Mouse (Mus musculus): Measurements from ENCODE around the gene Ms4a6d. TPM values are rescaled to one million over a fixed set of nuclear protein-coding genes. Genes with fewer than 3 reads are reported as not detected.

Gene Ms4a6d
- 4.5 and 5.0 TPM in 2 replicates for polyA plus RNA-seq (2015; fragmentation: Nextera tagmentation; extraction: Ambion mirVana)

GRCm38 (mm10) chr19:11604603-11605002 is at the start of gene Ms4a6d:
Ms4a6d (minus strand) TSS chr19:11604849.
- no peaks in the 10 kb centered on the region for H3K4me1 ChIP-seq (replicated peaks; ENCODE audit: control insufficient read depth, insufficient read depth)

GRCm38 (mm10) chr19:11649564-11649963 is 44.9 kb upstream of the Ms4a6d start:
- no peak overlapping the region for H3K4me3 ChIP-seq (ENCODE audit: low read depth, low read length)
- TF ChIP-seq EP300 (optimal IDR thresholded peaks at IDR 0.05), result no peak
- no peak for TF ChIP-seq CTCF (IDR thresholded peaks at IDR 0.05; ENCODE audit: low read depth)
- 60% methylated on average over 4 of the region's 4 CpGs for WGBS
- no peaks in the 10 kb centered on the region for H3K36me3 ChIP-seq (ENCODE audit: control insufficient read depth, insufficient read depth, low read length)
- ATAC-seq (ENCODE audit: low FRiP score, low TSS enrichment) (no peak), DNase-seq (ENCODE audit: low spot score) (no peak)
- no peak overlapping the region for H3K4me2 ChIP-seq (replicated peaks; ENCODE audit: low read depth)
- H3K27me3 ChIP-seq (ENCODE audit: control insufficient read depth, insufficient read depth, low read length), result no peaks in the 10 kb centered on the region
- no peak overlapping the region for H3K27ac ChIP-seq (replicated peaks)
- H3K4me1 ChIP-seq (replicated peaks; ENCODE audit: control insufficient read depth, insufficient read depth), result no peaks in the 10 kb centered on the region
- no peaks in the 10 kb centered on the region for H3K9me3 ChIP-seq (ENCODE audit: control insufficient read depth, low read length)
- no peak overlapping the region for H3K9ac ChIP-seq (ENCODE audit: low read length)

More at GRCm38 (mm10) chr19:11604603-11605002, at the start of gene Ms4a6d:
- TF ChIP-seq CTCF (IDR thresholded peaks at IDR 0.05; ENCODE audit: low read depth) (no peak), EP300 (optimal IDR thresholded peaks at IDR 0.05) (no peak)
- DNase-seq (ENCODE audit: low spot score) (no peak), ATAC-seq (ENCODE audit: low FRiP score, low TSS enrichment) (no peak)
- H3K36me3 ChIP-seq (ENCODE audit: control insufficient read depth, insufficient read depth, low read length), result no peaks in the 10 kb centered on the region
- no peak within 1 kb of the TSS for H3K9ac ChIP-seq (ENCODE audit: low read length)
- WGBS, result 89% methylated on average over 2 of the region's 2 CpGs
- H3K9me3 ChIP-seq (ENCODE audit: control insufficient read depth, low read length), result no peaks in the 10 kb centered on the region
- no peak within 1 kb of the TSS for H3K4me3 ChIP-seq (ENCODE audit: low read depth, low read length)
- H3K27ac ChIP-seq (replicated peaks), result no peak within 1 kb of the TSS
- no peaks in the 10 kb centered on the region for H3K27me3 ChIP-seq (ENCODE audit: control insufficient read depth, insufficient read depth, low read length)
- H3K4me2 ChIP-seq (replicated peaks; ENCODE audit: low read depth), result no peak within 1 kb of the TSS

GRCm38 (mm10) chr19:11646166-11646565 is 41.5 kb upstream of the Ms4a6d start:
- H3K27ac ChIP-seq (replicated peaks), result no peak overlapping the region
- H3K36me3 ChIP-seq (ENCODE audit: control insufficient read depth, insufficient read depth, low read length), result no peaks in the 10 kb centered on the region
- no peak for TF ChIP-seq EP300 (optimal IDR thresholded peaks at IDR 0.05)
- TF ChIP-seq CTCF (IDR thresholded peaks at IDR 0.05; ENCODE audit: low read depth), result no peak
- no peak overlapping the region for H3K4me3 ChIP-seq (ENCODE audit: low read depth, low read length)
- no peaks in the 10 kb centered on the region for H3K27me3 ChIP-seq (ENCODE audit: control insufficient read depth, insufficient read depth, low read length)
- no peak overlapping the region for H3K4me2 ChIP-seq (replicated peaks; ENCODE audit: low read depth)
- H3K9me3 ChIP-seq (ENCODE audit: control insufficient read depth, low read length), result no peaks in the 10 kb centered on the region
- H3K4me1 ChIP-seq (replicated peaks; ENCODE audit: control insufficient read depth, insufficient read depth), result no peaks in the 10 kb centered on the region
- 63% methylated on average over 3 of the region's 3 CpGs for WGBS
- no peak for ATAC-seq (ENCODE audit: low FRiP score, low TSS enrichment)
- no peak overlapping the region for H3K9ac ChIP-seq (ENCODE audit: low read length)
- DNase-seq (ENCODE audit: low spot score), result no peak

- no peaks in the 10 kb centered on the region for H3K9me3 ChIP-seq (ENCODE audit: control insufficient read depth, low read length)
- H3K4me2 ChIP-seq (replicated peaks; ENCODE audit: low read depth), result no peak within 1 kb of the TSS
- ATAC-seq (ENCODE audit: low FRiP score, low TSS enrichment) (no peak), DNase-seq (ENCODE audit: low spot score) (no peak)
- TF ChIP-seq EP300 (optimal IDR thresholded peaks at IDR 0.05) (no peak), CTCF (IDR thresholded peaks at IDR 0.05; ENCODE audit: low read depth) (no peak)
- H3K27me3 ChIP-seq (ENCODE audit: control insufficient read depth, insufficient read depth, low read length), result no peaks in the 10 kb centered on the region
- no peaks in the 10 kb centered on the region for H3K36me3 ChIP-seq (ENCODE audit: control insufficient read depth, insufficient read depth, low read length)
- no peak within 1 kb of the TSS for H3K27ac ChIP-seq (replicated peaks)
- no peak within 1 kb of the TSS for H3K9ac ChIP-seq (ENCODE audit: low read length)
- no peaks in the 10 kb centered on the region for H3K4me1 ChIP-seq (replicated peaks; ENCODE audit: control insufficient read depth, insufficient read depth)
- 76% methylated on average over 1 of the region's 1 CpGs for WGBS
- no peak within 1 kb of the TSS for H3K4me3 ChIP-seq (ENCODE audit: low read depth, low read length)
Measured at GRCm38 (mm10) chr19:11640732-11641131, 36.1 kb upstream of the Ms4a6d start, which contains the start of gene Ms4a3. Ms4a3 (minus strand) TSS chr19:11640851.

GRCm38 (mm10) chr19:11639038-11639437 is 34.4 kb upstream of the Ms4a6d start:
- Histone ChIP-seq H3K9ac (ENCODE audit: low read length) (no peak overlapping the region), H3K27me3 (ENCODE audit: control insufficient read depth, insufficient read depth, low read length) (no peaks in the 10 kb centered on the region), H3K9me3 (ENCODE audit: control insufficient read depth, low read length) (no peaks in the 10 kb centered on the region), H3K36me3 (ENCODE audit: control insufficient read depth, insufficient read depth, low read length) (no peaks in the 10 kb centered on the region), H3K4me2 (replicated peaks; ENCODE audit: low read depth) (no peak overlapping the region), H3K4me1 (replicated peaks; ENCODE audit: control insufficient read depth, insufficient read depth) (no peaks in the 10 kb centered on the region), H3K4me3 (ENCODE audit: low read depth, low read length) (no peak overlapping the region), H3K27ac (replicated peaks) (no peak overlapping the region)
- TF ChIP-seq EP300 (optimal IDR thresholded peaks at IDR 0.05) (no peak), CTCF (IDR thresholded peaks at IDR 0.05; ENCODE audit: low read depth) (no peak)
- ATAC-seq (ENCODE audit: low FRiP score, low TSS enrichment) (no peak), DNase-seq (ENCODE audit: low spot score) (no peak)
- WGBS, result 76% methylated on average over 4 of the region's 4 CpGs

GRCm38 (mm10) chr19:11635572-11635971 is 30.9 kb upstream of the Ms4a6d start:
- no peaks in the 10 kb centered on the region for H3K4me1 ChIP-seq (replicated peaks; ENCODE audit: control insufficient read depth, insufficient read depth)
- no peaks in the 10 kb centered on the region for H3K27me3 ChIP-seq (ENCODE audit: control insufficient read depth, insufficient read depth, low read length)
- 62% methylated on average over 5 of the region's 5 CpGs for WGBS
- no peak for ATAC-seq (ENCODE audit: low FRiP score, low TSS enrichment)
- H3K27ac ChIP-seq (replicated peaks), result no peak overlapping the region
- no peak overlapping the region for H3K4me3 ChIP-seq (ENCODE audit: low read depth, low read length)
- no peak for TF ChIP-seq CTCF (IDR thresholded peaks at IDR 0.05; ENCODE audit: low read depth)
- TF ChIP-seq EP300 (optimal IDR thresholded peaks at IDR 0.05), result no peak
- H3K9me3 ChIP-seq (ENCODE audit: control insufficient read depth, low read length), result no peaks in the 10 kb centered on the region
- DNase-seq (ENCODE audit: low spot score), result no peak
- no peaks in the 10 kb centered on the region for H3K36me3 ChIP-seq (ENCODE audit: control insufficient read depth, insufficient read depth, low read length)
- no peak overlapping the region for H3K4me2 ChIP-seq (replicated peaks; ENCODE audit: low read depth)
- H3K9ac ChIP-seq (ENCODE audit: low read length), result no peak overlapping the region

Data from stomach, postnatal 0 days (tissue).